Mouse (Mus musculus): ENCODE data around the gene Mink1.

- no peak for TF ChIP-seq CTCF (IDR thresholded peaks at IDR 0.05; ENCODE audit: low read depth)
- no peak for TF ChIP-seq EP300 (IDR thresholded peaks at IDR 0.05; ENCODE audit: low read depth)
Observed at GRCm38 (mm10) chr11:70597301-70597700, 34.6 kb downstream of the Mink1 start.

Data from heart, postnatal 0 days (tissue).